Mouse (Mus musculus) inflammation-experienced regulatory T-cells, adult 6 months (primary cell): ENCODE data around the gene Foxp4. TPM values are rescaled to one million over a fixed set of nuclear protein-coding genes. Genes with fewer than 3 reads are reported as not detected.

Experiments
- ATAC-seq: one replicate; pipeline ENCODE4 v1.8.0; 2017
- polyA plus RNA-seq, 3 experiments: library from polyadenylated mRNA; unstranded; fragments of 100-300 nt; shearing (Covaris generic); gene quantifications; one replicate each; pipeline ENCODE4 v1.2.1; 2017

Gene Foxp4
- polyA plus RNA-seq, 3 experiments from 2014 or later: 1.9 to 5.7 (median 4.4) TPM

- no peak for ATAC-seq
These were observed 5.0 kb upstream of the Foxp4 start for GRCm38 (mm10) chr17:47929431-47929830.

- ATAC-seq: no peak
These were observed 1.5 kb upstream of the Foxp4 start for GRCm38 (mm10) chr17:47925988-47926387.

GRCm38 (mm10) chr17:47925340-47925926 lies 988 bp upstream of the Foxp4 start:
- peak; percentile 15 for ATAC-seq

GRCm38 (mm10) chr17:47923678-47924382 lies 615 bp downstream of the Foxp4 start:
- ATAC-seq: no peak

- ATAC-seq: peak; percentile 8
These were observed 1.3 kb downstream of the Foxp4 start for GRCm38 (mm10) chr17:47923011-47923677.

- no peak for ATAC-seq
These were observed 1.9 kb downstream of the Foxp4 start for GRCm38 (mm10) chr17:47922579-47922978.

GRCm38 (mm10) chr17:47922116-47922515 lies 2.3 kb downstream of the Foxp4 start:
- no peak for ATAC-seq

GRCm38 (mm10) chr17:47921136-47921665 lies 3.2 kb downstream of the Foxp4 start:
- no peak for ATAC-seq

GRCm38 (mm10) chr17:47919826-47920225 lies 4.6 kb downstream of the Foxp4 start:
- no peak for ATAC-seq

- no peak for ATAC-seq
These were observed 6.5 kb downstream of the Foxp4 start for GRCm38 (mm10) chr17:47917907-47918306.

- ATAC-seq: no peak
These were observed 7.2 kb downstream of the Foxp4 start for GRCm38 (mm10) chr17:47917212-47917611.

GRCm38 (mm10) chr17:47914676-47915219 lies 9.7 kb downstream of the Foxp4 start:
- ATAC-seq: no peak

GRCm38 (mm10) chr17:47909091-47910001 lies 15.1 kb downstream of the Foxp4 start:
- ATAC-seq: peak; percentile 93

- ATAC-seq: no peak
These were observed 16.4 kb downstream of the Foxp4 start for GRCm38 (mm10) chr17:47908079-47908478.

- ATAC-seq: no peak
These were observed 17.0 kb downstream of the Foxp4 start for GRCm38 (mm10) chr17:47907366-47907920.

GRCm38 (mm10) chr17:47903846-47904680 lies 20.4 kb downstream of the Foxp4 start:
- no peak for ATAC-seq

GRCm38 (mm10) chr17:47901782-47902181 lies 22.7 kb downstream of the Foxp4 start:
- no peak for ATAC-seq

GRCm38 (mm10) chr17:47900716-47901115 lies 23.7 kb downstream of the Foxp4 start:
- ATAC-seq: no peak

- no peak for ATAC-seq
These were observed 25.3 kb downstream of the Foxp4 start for GRCm38 (mm10) chr17:47899156-47899555.

- no peak for ATAC-seq
These were observed 26.3 kb downstream of the Foxp4 start for GRCm38 (mm10) chr17:47897956-47898752.
